Mouse (Mus musculus) embryo, embryonic 10 days (tissue): ENCODE data around the gene Snx5.

Experiments
- DNase-seq: peaks from one replicate; pipeline ENCODE4 v3.0.0-alpha.2; 2015; ENCODE audit warnings: low spot score

Gene Snx5

DNA sequence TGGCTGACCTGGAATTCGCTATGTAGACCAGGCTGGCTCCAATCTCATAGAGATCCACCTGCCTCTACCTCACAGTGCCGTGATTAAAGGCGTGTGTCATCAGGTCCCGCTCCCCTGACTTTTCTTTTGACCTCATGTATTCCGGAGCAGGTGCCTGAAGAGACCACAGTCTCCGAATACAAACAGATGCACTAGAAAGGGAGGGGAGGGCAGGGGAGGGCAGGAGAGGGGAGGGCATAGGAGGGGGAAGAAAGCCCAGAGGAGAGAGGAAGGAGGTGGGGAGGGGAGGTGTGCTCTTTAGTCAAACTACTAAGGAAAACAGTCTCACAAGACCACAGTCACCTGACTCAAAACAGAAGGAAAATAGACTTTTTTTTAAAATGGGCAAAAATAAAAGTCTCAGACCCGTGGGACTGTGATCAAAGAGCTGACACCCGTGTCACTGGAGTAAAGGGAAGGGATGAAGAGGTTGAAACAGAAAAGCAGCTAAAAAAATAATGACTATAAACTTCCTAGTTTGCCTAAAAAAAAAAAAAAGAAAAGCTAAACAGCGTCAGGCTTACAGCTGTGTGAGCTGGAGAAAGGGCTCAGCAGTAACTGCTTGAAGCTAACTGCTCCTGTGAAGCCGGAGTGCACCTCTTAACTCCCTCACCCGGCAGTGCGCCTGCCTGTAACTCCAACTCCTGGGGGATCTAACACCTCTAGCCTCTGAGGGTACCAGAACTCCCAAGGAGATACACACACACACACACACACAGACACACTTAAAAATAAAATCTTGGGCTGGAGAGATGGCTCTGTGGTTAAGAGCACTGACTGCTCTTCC, 42.0 kb downstream of the Snx5 start:
- no peak for DNase-seq

DNA sequence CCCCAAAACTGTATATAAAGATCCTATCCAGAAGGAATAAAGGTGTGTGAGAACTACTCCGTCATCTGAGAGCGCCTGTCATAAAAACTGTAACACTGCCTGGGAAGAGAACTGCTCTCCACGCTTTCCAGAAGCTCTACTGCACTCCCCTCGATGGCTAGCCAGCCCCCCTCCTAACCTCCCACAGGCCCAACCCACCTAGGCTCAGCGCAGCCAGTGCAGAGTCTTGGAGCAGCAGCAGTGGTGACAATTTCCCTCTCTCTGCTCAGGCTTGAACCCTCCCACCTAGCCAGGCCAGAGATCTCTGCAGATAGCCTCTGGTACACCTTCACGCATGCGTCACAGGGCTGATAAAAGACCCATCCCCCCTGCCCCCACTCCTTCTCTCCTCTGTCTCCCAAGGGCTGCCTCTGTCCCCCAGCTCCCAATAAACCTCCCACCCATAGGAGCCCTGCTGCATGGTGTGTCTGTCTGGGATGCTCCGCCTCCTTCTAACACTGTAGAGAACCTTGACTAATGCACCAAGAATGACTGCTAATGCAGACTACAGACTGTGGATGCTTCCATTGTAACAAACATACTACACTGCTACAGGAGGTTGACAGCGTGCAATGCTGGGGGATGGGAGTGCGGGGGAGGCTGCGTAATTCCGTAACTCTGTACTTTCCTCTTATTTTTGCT, 43.7 kb downstream of the Snx5 start:
- no peak for DNase-seq

DNA sequence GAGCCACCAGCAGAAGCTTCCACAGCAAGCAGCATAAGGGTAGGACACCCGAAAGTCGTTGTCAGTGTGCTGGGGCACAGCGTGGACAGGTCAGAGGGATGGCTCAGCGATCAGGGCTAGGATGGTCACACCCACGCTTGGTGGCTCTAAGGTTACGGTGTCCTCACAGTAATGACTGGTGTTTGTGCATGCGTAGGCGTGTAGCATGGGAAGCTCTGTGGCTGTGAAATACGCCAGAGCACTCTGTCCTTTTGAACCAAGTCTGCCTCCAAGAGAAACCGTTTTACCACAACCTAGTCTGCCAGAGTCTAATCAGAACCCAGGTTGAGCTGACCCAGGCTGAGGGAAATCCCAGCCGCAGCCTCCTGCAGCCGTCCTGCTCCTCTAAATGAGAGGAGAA, 46.4 kb downstream of the Snx5 start:
- DNase-seq: no peak

DNA sequence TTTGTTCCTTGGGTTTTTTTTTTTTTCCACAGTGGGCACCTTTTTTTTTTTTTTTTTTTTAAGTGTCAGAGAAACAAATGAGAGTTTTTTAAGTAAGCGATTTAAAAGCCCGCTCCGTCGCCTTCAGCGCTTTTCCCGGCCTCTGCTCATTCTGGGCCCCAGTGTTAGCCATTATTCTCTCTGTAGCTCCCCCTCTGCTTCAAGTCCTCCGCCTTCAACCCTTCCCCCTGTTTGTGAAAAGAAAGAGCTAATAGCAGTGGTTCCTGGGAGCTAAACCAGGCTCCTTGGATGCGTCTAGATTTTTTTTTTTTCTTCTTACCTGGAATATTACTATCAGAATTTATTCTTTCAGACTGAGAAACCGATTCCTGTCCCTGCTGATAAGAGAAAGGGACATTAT, 55.1 kb downstream of the Snx5 start:
- DNase-seq: no peak

DNA sequence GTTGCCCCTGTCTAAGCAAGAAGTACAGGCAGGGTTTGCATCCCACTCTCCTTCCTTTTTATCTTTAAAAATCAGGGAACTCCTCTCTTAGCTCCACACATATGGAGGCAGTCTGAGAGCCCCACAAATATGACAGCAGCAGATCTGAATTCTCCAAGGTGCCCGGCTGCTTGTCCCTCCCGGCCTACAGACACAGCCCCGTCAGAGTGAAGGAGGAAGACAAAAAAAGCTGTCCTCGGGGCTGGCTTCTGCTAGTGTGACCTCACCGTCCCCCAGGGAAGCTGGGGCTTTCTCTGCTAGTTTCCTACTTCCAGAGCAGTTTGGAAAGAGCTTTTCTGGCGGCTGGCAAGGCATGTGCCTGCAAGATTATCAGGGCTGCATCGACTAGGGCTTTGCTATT, 55.5 kb downstream of the Snx5 start:
- DNase-seq: peak; percentile 43

DNA sequence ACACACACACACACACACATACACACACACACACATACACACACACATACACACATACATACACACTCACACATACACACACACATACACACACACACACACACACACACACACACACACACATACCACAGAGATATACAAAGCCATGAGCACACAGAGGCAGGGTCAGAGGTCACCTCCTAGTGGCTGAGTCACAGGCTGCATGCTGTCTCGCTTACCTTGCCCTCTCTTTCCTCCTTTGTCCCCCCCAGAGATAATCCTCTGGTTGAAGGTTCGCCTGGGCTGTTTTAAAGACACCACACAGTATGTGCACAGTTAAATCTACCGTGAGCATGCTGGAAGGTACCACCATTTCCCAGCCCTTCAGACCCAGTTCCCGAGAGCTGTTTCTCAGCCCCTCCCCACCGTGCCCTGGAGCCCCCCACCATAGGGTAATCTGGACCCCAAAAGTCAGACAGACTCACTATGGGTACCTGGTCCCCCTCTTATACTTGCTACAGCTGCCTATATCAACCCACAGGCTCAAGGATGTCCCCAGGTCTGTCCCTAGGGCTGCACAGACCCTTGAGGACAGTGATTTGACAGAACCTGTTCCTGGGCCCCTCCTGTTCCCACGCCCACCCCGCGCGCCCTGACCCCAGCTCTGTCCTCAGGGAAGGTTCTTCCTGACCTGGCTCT, 56.1 kb downstream of the Snx5 start:
- peak; percentile 66 for DNase-seq

DNA sequence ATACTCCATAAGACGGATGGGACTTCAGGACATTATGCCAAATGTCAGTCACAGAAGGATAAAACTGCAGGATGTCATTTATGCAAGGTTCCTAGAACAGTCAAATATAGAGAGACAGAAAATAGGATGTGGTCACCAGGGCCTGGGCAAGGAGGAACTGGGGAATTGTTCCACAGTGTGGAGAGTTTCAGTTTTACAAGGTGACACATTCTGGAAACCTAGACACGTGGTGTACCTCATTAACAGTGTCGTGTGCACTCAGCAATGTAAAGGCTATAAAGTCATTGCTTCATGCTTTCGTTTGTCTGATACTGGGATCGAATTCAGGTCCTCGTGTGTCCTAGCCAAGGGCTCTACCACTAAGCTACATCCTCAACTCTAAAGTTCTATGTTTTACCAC, 56.9 kb downstream of the Snx5 start:
- DNase-seq: no peak

DNA sequence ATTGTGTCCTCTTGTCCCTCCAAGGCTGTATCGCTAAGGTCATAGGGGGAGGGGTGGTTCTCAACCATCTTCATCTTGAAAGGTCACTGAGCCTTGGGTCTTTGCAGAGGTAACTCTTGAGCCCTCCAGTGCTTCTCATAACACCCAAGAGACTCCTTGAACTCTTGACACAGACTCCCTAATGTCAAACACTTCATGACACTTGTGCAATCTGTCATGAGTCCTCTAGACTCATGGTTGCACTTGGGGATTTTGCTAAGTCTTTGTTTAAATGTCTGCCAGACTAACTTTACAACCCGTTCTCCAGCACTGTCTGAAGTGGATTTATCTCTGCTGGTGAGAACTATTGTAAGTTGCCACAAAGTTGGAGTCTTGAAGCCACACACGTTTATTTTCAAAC, 61.3 kb downstream of the Snx5 start:
- DNase-seq: no peak

DNA sequence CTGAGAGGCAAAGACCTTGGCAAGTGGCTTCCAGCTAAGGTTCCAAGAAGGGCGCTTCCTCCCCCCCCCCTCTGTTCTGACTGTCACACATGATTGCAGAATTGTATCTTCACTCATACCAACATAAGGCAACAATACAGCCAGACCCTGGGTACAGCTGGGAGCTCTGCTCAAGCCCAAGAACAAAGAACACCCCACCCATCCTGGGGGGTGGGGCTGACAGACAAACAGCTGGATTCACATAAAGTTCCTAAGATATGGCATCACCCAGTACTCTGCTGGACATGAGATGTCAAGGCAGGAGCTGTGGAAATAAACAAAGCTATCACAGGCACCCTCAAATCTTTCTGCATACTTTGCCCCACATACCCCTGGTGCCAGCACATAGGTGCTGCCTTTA, 63.3 kb downstream of the Snx5 start:
- no peak for DNase-seq

DNA sequence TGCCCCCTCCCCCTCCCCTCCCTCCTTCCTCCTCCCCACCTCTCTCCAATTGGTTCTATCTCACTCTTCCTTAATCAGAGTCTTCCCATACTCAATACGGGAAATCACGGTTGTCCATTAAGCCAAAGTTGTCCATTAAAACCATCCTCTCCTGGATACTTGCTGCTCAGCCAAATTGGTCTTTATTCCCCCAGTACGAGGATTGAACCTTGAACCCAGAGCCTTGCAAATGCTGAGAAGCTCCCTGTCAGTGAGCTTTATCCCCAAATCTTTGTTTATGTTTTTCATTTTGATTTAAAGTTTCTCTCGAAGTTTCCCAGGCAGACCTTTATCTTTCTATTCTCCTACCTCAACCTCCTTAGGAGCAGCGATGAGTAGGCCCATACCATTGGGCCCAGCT, 67.7 kb downstream of the Snx5 start:
- DNase-seq: no peak

DNA sequence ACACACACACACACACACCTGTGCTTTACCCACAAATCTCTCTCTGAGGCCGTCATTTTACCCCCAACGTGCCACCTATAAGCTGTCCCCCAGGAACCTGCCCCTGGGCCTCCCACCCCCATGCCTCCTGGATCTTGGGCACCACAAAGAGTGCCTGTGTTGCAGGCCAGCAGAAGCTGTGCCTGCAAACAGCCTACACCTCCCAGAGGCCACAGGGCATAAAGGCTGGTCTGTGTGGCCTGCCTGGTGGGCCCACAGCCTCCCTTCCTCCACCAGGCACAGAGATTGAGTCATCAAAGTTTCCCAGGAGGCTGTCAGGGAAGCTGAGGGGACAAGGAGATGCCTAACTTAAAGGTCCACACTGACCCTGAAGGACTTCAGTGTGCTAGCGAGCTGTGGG, 68.1 kb downstream of the Snx5 start:
- DNase-seq: no peak

DNA sequence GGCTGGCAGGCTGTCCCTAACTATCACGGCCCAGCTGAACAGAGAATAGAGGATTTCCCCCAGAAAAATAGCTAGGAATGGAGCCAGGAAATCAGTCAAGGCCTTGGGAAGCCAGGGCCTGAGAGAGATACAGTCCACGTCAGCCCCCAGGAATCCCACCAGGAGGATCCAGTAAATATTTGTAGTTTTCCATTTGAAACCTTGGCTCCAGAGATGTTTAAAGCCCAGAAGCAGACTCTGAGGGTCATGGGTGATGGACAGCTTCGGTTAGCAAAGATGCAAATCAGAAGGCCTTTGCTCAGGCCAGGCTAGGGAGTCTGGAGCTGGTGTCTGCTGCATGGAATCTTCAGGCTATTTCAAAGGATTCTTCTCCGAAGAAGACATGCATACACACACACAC, 68.6 kb downstream of the Snx5 start:
- no peak for DNase-seq
